Mouse (Mus musculus) testis, postnatal 14 days (tissue): Measurements from ENCODE around the gene Rai14.

ENCODE experiments used
- DNase-seq: peaks from one replicate; pipeline ENCODE4 v3.0.0; 2021; ENCODE audit warnings: low spot score

Gene Rai14

GRCm38 (mm10) chr15:10720671-10721070, 6.2 kb upstream of the Rai14 start:
- no peak for DNase-seq

- no peak for DNase-seq
These were observed 5.8 kb upstream of the Rai14 start for GRCm38 (mm10) chr15:10720188-10720587.

- no peak for DNase-seq
These were observed 5.1 kb upstream of the Rai14 start for GRCm38 (mm10) chr15:10719511-10719910.

- no peak for DNase-seq
These were observed 4.3 kb upstream of the Rai14 start for GRCm38 (mm10) chr15:10718763-10719162.

- DNase-seq: no peak
These were observed 2.9 kb upstream of the Rai14 start for GRCm38 (mm10) chr15:10717284-10717683.

GRCm38 (mm10) chr15:10715966-10716365, 1.5 kb upstream of the Rai14 start:
- no peak for DNase-seq

GRCm38 (mm10) chr15:10715139-10715505, 698 bp upstream of the Rai14 start:
- DNase-seq: peak; percentile 36

- peak; percentile 28 for DNase-seq
These were observed 653 bp downstream of the Rai14 start for GRCm38 (mm10) chr15:10713626-10714316.

- DNase-seq: no peak
These were observed 1.2 kb downstream of the Rai14 start for GRCm38 (mm10) chr15:10713181-10713625.

- no peak for DNase-seq
These were observed 2.1 kb downstream of the Rai14 start for GRCm38 (mm10) chr15:10712288-10712687.

- no peak for DNase-seq
These were observed 3.2 kb downstream of the Rai14 start for GRCm38 (mm10) chr15:10711231-10711630.

GRCm38 (mm10) chr15:10708591-10709272, 5.7 kb downstream of the Rai14 start:
- DNase-seq: no peak

GRCm38 (mm10) chr15:10707109-10707508, 7.3 kb downstream of the Rai14 start:
- DNase-seq: no peak

- no peak for DNase-seq
These were observed 8.0 kb downstream of the Rai14 start for GRCm38 (mm10) chr15:10706414-10706813.

- DNase-seq: no peak
These were observed 8.7 kb downstream of the Rai14 start for GRCm38 (mm10) chr15:10705752-10706151.

- peak; percentile 74 for DNase-seq
These were observed 10.1 kb downstream of the Rai14 start for GRCm38 (mm10) chr15:10704328-10704727.

GRCm38 (mm10) chr15:10701571-10701970, 12.9 kb downstream of the Rai14 start:
- DNase-seq: no peak

- DNase-seq: no peak
These were observed 13.4 kb downstream of the Rai14 start for GRCm38 (mm10) chr15:10700891-10701466.

GRCm38 (mm10) chr15:10696478-10697234, 17.8 kb downstream of the Rai14 start:
- no peak for DNase-seq

GRCm38 (mm10) chr15:10692627-10693026, 21.8 kb downstream of the Rai14 start:
- no peak for DNase-seq

- DNase-seq: no peak
These were observed 22.9 kb downstream of the Rai14 start for GRCm38 (mm10) chr15:10691481-10691880.

- DNase-seq: no peak
These were observed 23.5 kb downstream of the Rai14 start for GRCm38 (mm10) chr15:10690973-10691372.

- DNase-seq: no peak
These were observed 24.2 kb downstream of the Rai14 start for GRCm38 (mm10) chr15:10690219-10690618.
